Mouse (Mus musculus): ENCODE data around the gene G430095P16Rik. TPM values are rescaled to one million over a fixed set of nuclear protein-coding genes. Genes with fewer than 3 reads are reported as not detected.

Gene G430095P16Rik
- total and polyA plus RNA-seq, 2 experiments from 2014 or later = 1.1 TPM; not detected in 1

DNA sequence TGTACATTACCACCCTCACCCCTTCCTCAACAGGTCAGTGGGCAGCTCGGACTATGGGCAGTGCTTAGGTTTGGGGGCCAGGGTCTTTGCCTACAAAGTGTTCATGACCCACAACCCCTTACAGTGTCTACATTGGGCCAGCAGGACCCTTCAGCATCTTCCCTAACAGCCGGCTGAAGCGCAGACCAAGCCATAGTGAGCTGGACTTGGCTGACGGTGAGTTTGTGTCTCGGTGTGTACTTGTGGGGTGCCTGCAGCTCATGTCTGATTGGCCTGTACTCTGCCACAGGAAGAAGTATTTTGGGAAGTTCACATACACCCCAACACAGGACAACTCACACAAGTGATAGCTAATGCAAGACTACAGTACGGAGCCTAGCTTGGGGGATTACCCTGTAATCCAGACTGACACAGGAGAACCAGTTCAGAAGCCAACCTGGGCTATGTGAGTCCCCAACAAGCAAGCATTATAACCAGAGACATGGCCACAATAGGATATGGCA, 19.8 kb upstream of the G430095P16Rik start:
- TF ChIP-seq CTCF (IDR thresholded peaks at IDR 0.05; ENCODE audit: low read depth) = no peak
- peaks cover 6% of the 10 kb centered on the region for H3K27me3 ChIP-seq (ENCODE audit: insufficient read depth, low read length)
- peaks cover 16% of the 10 kb centered on the region; the same call in 1 of the 2 replicates for H3K4me1 ChIP-seq (ENCODE audit: insufficient read depth, low read length)
- 0 out of 2 replicates have a peak overlapping the region, but pooled peaks have one; percentile 22 for H3K4me2 ChIP-seq (ENCODE audit: low read depth, low read length)
- H3K27ac ChIP-seq = no peak overlapping the region
- no peak overlapping the region for H3K4me3 ChIP-seq (ENCODE audit: low read length)
- H3K36me3 ChIP-seq (ENCODE audit: insufficient read depth, low read length) = peaks cover 6% of the 10 kb centered on the region; the same call in 1 of the 2 replicates
- H3K9me3 ChIP-seq (ENCODE audit: low read length) = no peaks in the 10 kb centered on the region
- DNase-seq (ENCODE audit: low spot score) (no peak), ATAC-seq (no peak)
- 81% methylated on average over 6 of the region's 6 CpGs for WGBS
- H3K9ac ChIP-seq (replicated peaks; ENCODE audit: low read length) = no peak overlapping the region

GRCm38 (mm10) chr8:84703466-84704249, 19.1 kb upstream of the G430095P16Rik start:
- no peak for DNase-seq (ENCODE audit: low spot score)
- ATAC-seq = no peak
- WGBS = 17% methylated on average over 38 of the region's 38 CpGs

DNA sequence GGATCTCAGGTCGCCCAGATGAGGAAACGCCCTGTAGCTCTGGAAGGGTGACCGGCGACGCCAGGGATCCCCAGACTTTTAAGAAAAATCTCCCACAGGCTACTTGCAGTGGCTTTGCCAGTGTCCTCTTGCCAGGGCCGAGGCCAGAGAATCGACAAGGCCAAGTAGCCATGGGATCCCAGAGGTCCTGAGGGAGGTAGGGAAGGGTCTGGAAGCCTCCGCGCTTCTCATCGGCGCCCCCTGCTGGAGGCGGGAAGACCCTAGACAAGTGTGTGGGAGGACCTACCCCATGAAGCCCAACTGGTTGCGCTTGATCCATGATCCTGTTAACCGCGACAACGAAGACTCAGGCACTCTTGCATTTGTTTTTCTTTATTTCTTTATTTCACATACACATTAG, 18.5 kb upstream of the G430095P16Rik start:
- Histone ChIP-seq H3K36me3 (ENCODE audit: insufficient read depth, low read length) (no peaks in the 10 kb centered on the region), H3K9ac (replicated peaks; ENCODE audit: low read length) (no peak overlapping the region), H3K27ac (peak overlapping the region; percentile 71; the same call in 1 of the 2 replicates), H3K27me3 (ENCODE audit: insufficient read depth, low read length) (peaks cover 6% of the 10 kb centered on the region), H3K4me2 (ENCODE audit: low read depth, low read length) (peak overlapping the region; percentile 44), H3K4me1 (ENCODE audit: insufficient read depth, low read length) (peaks cover 17% of the 10 kb centered on the region; the same call in 1 of the 2 replicates), H3K9me3 (ENCODE audit: low read length) (no peaks in the 10 kb centered on the region), H3K4me3 (ENCODE audit: low read length) (no peak overlapping the region)
- DNase-seq (ENCODE audit: low spot score) = peak; percentile 91
- ATAC-seq = peak; percentile 57
- TF ChIP-seq CTCF (IDR thresholded peaks at IDR 0.05; ENCODE audit: low read depth) = peak; percentile 82
- 7% methylated on average over 16 of the region's 16 CpGs for WGBS

More at GRCm38 (mm10) chr8:84703466-84704249, 19.1 kb upstream of the G430095P16Rik start:
- peak overlapping the region; percentile 71; the same call in 1 of the 2 replicates for H3K27ac ChIP-seq
- peaks cover 6% of the 10 kb centered on the region; the same call in 1 of the 2 replicates for H3K36me3 ChIP-seq (ENCODE audit: insufficient read depth, low read length)
- no peak overlapping the region for H3K4me3 ChIP-seq (ENCODE audit: low read length)
- TF ChIP-seq CTCF (IDR thresholded peaks at IDR 0.05; ENCODE audit: low read depth) = no peak
- H3K9ac ChIP-seq (replicated peaks; ENCODE audit: low read length) = no peak overlapping the region
- H3K9me3 ChIP-seq (ENCODE audit: low read length) = no peaks in the 10 kb centered on the region
- peak overlapping the region; percentile 44 for H3K4me2 ChIP-seq (ENCODE audit: low read depth, low read length)
- H3K27me3 ChIP-seq (ENCODE audit: insufficient read depth, low read length) = peaks cover 6% of the 10 kb centered on the region
- H3K4me1 ChIP-seq (ENCODE audit: insufficient read depth, low read length) = peaks cover 16% of the 10 kb centered on the region; the same call in 1 of the 2 replicates

DNA sequence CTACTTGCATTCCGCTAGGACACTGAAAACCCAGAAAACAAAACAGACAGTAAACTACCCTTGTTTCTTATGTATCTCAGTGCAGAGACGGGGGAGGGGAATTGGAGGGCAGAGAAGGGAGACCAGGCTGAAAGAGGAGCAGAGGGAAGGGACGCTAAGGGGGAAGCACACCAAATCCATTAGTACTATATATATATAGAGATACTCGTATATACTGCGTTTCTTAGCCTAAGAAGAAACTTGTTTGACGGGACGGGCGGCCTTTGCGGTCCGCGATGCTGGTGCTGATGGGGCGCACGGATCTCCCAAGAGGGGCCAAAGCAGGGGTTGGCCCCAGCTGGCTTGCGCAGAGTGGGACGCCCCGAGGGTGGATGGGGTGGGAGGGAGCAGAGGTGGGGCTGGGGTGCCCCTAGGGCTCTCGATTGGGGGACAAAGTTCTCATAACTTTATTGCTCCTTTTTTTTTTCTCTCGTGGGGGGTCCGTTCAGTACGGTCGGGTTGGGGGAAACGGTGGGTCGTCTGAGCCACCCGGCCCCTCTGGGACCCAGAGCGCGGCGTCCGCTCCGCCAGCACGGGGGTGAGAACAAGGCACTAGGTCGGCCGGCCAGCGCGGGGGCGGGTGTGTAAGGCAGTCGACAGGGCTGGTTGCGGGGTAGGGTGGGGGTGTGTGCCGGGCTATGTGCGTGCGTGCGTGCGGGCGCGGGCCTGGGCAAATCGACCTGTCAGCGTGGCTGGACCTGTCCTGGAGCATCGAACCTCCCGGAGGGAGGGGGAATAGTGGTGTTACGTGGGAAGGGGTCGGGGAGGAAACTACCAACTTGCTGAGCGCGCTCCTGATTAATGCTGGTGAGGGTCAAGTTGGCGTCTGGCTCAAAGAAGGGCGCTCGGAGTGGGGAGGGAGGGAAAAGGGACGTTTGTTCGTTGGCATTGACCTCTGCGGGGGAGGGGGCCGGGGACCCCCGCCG, 17.7 kb upstream of the G430095P16Rik start:
- H3K36me3 ChIP-seq (ENCODE audit: insufficient read depth, low read length) = no peaks in the 10 kb centered on the region
- peak overlapping the region; percentile 15 for H3K4me3 ChIP-seq (ENCODE audit: low read length)
- WGBS = 2% methylated on average over 54 of the region's 61 CpGs
- peak overlapping the region; percentile 71 for H3K27ac ChIP-seq
- peak overlapping the region; percentile 44 for H3K4me2 ChIP-seq (ENCODE audit: low read depth, low read length)
- H3K27me3 ChIP-seq (ENCODE audit: insufficient read depth, low read length) = peaks cover 6% of the 10 kb centered on the region
- TF ChIP-seq CTCF (IDR thresholded peaks at IDR 0.05; ENCODE audit: low read depth) = no peak
- DNase-seq (ENCODE audit: low spot score) = no peak
- ATAC-seq = no peak
- H3K9ac ChIP-seq (replicated peaks; ENCODE audit: low read length) = peak overlapping the region; percentile 18
- H3K4me1 ChIP-seq (ENCODE audit: insufficient read depth, low read length) = peaks cover 22% of the 10 kb centered on the region
- no peaks in the 10 kb centered on the region for H3K9me3 ChIP-seq (ENCODE audit: low read length)

DNA sequence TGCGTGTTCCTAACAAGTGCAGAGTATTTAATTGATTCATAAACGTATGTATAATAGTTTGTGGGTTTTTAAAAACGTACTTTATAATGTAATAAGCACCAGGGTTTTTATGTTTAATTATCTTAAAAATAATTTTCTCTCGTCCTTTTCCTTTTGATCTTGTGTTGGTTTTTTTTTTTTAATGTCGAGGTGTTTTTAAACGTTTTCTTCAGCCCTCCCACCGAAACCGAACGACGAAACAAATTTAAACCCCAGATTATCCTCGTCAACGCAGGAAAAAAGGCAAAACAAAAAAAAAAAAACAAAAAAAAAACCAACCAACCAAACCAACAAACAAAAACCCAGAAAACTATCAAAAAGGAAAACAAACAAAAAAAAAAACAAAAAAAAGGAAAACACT, 16.8 kb upstream of the G430095P16Rik start:
- no peak for ATAC-seq
- H3K36me3 ChIP-seq (ENCODE audit: insufficient read depth, low read length) = no peaks in the 10 kb centered on the region
- peaks cover 22% of the 10 kb centered on the region for H3K4me1 ChIP-seq (ENCODE audit: insufficient read depth, low read length)
- 10% methylated on average over 12 of the region's 12 CpGs for WGBS
- H3K9me3 ChIP-seq (ENCODE audit: low read length) = no peaks in the 10 kb centered on the region
- DNase-seq (ENCODE audit: low spot score) = no peak
- H3K27ac ChIP-seq = peak overlapping the region; percentile 79; the same call in 1 of the 2 replicates
- TF ChIP-seq CTCF (IDR thresholded peaks at IDR 0.05; ENCODE audit: low read depth) = no peak
- no peak overlapping the region; the same call in 1 of the 2 replicates for H3K9ac ChIP-seq (replicated peaks; ENCODE audit: low read length)
- peaks cover 6% of the 10 kb centered on the region for H3K27me3 ChIP-seq (ENCODE audit: insufficient read depth, low read length)
- H3K4me2 ChIP-seq (ENCODE audit: low read depth, low read length) = peak overlapping the region; percentile 44
- H3K4me3 ChIP-seq (ENCODE audit: low read length) = peak overlapping the region; percentile 10; the same call in 1 of the 2 replicates

All from hindbrain, postnatal 0 days (tissue).